Mouse (Mus musculus) c-Kit-positive CD71-negative TER-119-negative erythroid progenitor cells, embryonic 14.5 days (primary cell): ENCODE measurements around the gene Astn2.

Experiments used
- DNase-seq: peaks from one replicate; pipeline ENCODE4 v3.0.0-alpha.2; 2013; ENCODE audit warnings: low read depth

The Astn2 gene

GRCm38 (mm10) chr4:65964604-65965003 is 439.8 kb downstream of the Astn2 start:
- DNase-seq: no peak

- DNase-seq: no peak
These were observed 445.1 kb downstream of the Astn2 start for GRCm38 (mm10) chr4:65959188-65959759.

- DNase-seq: no peak
These were observed 445.8 kb downstream of the Astn2 start for GRCm38 (mm10) chr4:65958369-65959187.

GRCm38 (mm10) chr4:65951918-65952317 is 452.5 kb downstream of the Astn2 start:
- no peak for DNase-seq

- no peak for DNase-seq
These were observed 457.2 kb downstream of the Astn2 start for GRCm38 (mm10) chr4:65947141-65947649.

- no peak for DNase-seq
These were observed 458.4 kb downstream of the Astn2 start for GRCm38 (mm10) chr4:65946021-65946420.

GRCm38 (mm10) chr4:65930901-65931300 is 473.5 kb downstream of the Astn2 start:
- DNase-seq: no peak

GRCm38 (mm10) chr4:65920294-65920693 is 484.1 kb downstream of the Astn2 start:
- no peak for DNase-seq

GRCm38 (mm10) chr4:65916027-65917008 is 488.1 kb downstream of the Astn2 start:
- no peak for DNase-seq

- no peak for DNase-seq
These were observed 492.0 kb downstream of the Astn2 start for GRCm38 (mm10) chr4:65912247-65912942.

- no peak for DNase-seq
These were observed 496.8 kb downstream of the Astn2 start for GRCm38 (mm10) chr4:65907660-65908059.

GRCm38 (mm10) chr4:65904963-65905362 is 499.4 kb downstream of the Astn2 start:
- DNase-seq: no peak

GRCm38 (mm10) chr4:65896092-65897027 is 508.1 kb downstream of the Astn2 start:
- DNase-seq: no peak

- DNase-seq: no peak
These were observed 515.9 kb downstream of the Astn2 start for GRCm38 (mm10) chr4:65888332-65888993.

GRCm38 (mm10) chr4:65886862-65887261 is 517.5 kb downstream of the Astn2 start:
- no peak for DNase-seq

GRCm38 (mm10) chr4:65885921-65886320 is 518.5 kb downstream of the Astn2 start:
- DNase-seq: no peak

- DNase-seq: no peak
These were observed 530.1 kb downstream of the Astn2 start for GRCm38 (mm10) chr4:65874236-65874781.

GRCm38 (mm10) chr4:65864551-65864950 is 539.9 kb downstream of the Astn2 start:
- DNase-seq: no peak

- no peak for DNase-seq
These were observed 561.2 kb downstream of the Astn2 start for GRCm38 (mm10) chr4:65843191-65843590.
